Mouse (Mus musculus): ENCODE data around the gene Pcdh7. TPM values are rescaled to one million over a fixed set of nuclear protein-coding genes. Genes with fewer than 3 reads are reported as not detected.
A peak's percentile ranks its signal among the peaks of the same experiment; 100 is the strongest.

Pcdh7 gene
- total RNA-seq, 2 experiments from 2014 or later: 143 to 159 TPM

DNA sequence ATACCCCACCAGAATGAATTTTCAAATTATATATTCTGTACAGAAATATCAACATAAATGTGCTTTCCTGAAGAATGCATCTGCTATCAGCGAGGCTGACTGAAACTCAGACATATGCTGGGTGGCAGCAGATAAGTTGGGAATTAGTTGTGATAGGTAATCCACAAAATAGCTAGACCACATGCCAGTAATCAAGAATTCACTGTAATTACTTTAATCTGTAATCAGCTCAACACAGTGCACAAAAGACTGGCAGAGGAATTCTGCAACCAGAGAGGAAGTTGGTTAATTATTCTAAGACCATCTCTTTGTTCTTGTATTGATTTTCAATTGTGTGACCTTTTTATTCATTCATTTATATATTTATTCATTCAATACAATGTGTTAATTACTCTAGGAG is 148.3 kb downstream of the Pcdh7 start:
- intact Hi-C loops (cut with DNase I): loop anchor here (5.0 kb wide), 1 partner anchor 149 kb away; the partner anchor contains the start of gene Pcdh7
- DNase-seq (ENCODE audit: low spot score in 2 of 2): no peak

DNA sequence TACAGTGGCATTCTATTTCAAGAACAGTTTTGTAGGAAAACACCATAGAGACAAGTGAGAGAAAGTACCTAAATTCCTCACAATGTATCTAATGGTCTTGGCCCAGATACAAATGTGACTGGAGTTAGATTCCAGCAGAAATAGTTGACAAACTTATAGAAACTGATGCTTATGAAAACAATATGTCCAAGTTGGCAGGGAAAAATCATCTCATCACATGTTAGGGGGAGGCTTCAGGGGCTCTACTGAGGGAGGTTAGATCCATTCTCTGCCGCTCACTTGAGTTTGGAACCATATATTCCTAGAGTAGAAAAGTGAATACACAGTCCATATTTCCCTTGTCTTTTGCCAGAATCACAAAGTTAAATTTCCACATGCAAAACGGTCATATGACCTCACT is 150.1 kb downstream of the Pcdh7 start:
- intact Hi-C loops (cut with DNase I): loop anchor here (5.0 kb wide), 1 partner anchor 151 kb away; the partner anchor contains the start of gene Pcdh7
- peak in 1 of 2 experiments; percentile 12 for DNase-seq (ENCODE audit: low spot score in 2 of 2)

DNA sequence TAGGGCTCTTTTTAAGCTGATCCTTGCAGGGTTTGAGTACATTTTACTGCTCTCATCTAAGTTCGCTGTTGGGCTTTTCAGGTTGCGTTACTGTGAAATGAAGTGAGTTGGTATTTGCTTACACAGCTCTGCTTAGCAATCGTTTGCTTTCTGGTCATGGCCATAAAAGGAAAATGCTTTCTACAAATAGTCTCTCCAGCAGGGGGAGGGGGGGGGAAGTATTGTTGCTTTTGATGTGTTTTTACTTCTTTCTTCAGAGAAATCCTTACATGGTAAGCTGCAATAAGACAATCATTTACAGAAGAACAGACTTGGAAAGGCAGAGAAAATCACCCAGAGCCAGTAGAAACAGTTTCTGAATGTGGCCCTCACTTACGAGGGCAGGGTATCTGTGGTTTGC is 150.9 kb downstream of the Pcdh7 start:
- intact Hi-C loops (cut with DNase I): loop anchor here (5.0 kb wide), 1 partner anchor 151 kb away; the partner anchor contains the start of gene Pcdh7
- DNase-seq (ENCODE audit: low spot score in 2 of 2): peak in 1 of 2 experiments; percentile 10

DNA sequence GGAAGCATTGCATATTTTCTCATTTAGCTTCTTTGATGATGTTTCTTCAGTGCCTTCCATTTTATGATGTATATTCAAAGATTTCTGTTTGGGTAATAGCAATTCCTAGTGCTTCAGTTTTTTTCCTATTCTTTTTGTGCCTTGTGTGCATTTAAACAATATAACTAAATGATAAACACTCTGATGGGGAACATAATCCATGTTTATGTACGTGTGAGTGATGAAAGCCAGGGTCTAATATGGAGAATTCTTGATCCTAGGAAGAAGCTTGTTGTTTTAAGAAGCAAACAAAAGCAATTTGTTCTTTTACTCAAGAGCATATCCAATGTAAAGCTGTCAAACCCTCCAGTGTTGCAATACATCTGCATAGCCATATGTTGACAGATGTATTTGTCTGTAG is 153.0 kb downstream of the Pcdh7 start:
- DNase-seq (ENCODE audit: low spot score in 2 of 2): no peak
- intact Hi-C loops (cut with DNase I): no loop called here

DNA sequence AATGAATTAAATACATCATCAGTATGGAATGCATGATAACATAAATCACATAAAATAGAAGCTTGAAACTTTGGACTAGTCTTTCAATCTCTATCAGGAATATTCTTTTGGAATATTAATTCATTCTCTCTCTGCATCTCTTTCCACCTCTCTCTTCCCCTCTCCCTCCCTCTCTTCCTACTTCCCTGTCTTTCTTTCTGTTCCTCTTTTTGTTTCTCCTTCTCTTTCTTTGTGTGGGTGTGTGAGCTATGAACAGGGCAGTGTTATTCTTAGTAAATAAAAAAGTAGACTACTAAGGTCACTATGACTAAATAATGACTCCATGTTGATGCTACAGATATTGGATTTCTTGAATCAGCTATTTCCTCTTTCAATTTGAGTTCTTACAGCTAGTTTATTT is 167.2 kb downstream of the Pcdh7 start:
- intact Hi-C loops (cut with DNase I): no loop called here
- DNase-seq (ENCODE audit: low spot score in 2 of 2): no peak

DNA sequence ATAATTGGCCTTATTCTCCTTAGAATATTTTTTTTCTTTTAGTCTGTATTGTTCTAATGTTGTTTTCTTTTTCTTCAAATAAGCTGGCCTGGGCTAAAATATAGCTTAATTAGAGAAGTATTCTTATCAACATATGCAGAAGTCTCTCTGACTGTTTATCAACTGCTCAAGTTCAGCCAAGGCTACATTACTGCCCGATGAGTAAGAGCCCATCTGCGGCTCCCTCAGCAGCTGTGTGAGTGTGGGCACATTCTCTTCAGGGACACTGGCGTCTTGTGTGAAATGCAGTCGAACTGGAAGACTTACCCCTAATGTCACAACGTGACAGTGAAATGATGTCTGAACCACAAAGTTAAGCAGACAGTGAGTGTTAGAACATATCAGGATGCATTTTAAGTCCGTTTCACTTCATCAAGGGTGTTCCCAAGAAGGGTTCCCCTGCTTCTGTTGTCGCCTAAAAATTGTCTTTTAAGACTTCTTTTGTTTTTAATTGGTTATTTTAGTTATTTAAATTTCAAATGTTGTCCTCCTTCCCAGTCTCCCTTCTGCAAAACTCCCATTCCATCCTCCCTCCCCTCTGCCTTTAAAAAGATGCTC is 181.3 kb downstream of the Pcdh7 start:
- DNase-seq (ENCODE audit: low spot score in 2 of 2): peak; percentile 15 to 40
- intact Hi-C loops (cut with DNase I): no loop called here

DNA sequence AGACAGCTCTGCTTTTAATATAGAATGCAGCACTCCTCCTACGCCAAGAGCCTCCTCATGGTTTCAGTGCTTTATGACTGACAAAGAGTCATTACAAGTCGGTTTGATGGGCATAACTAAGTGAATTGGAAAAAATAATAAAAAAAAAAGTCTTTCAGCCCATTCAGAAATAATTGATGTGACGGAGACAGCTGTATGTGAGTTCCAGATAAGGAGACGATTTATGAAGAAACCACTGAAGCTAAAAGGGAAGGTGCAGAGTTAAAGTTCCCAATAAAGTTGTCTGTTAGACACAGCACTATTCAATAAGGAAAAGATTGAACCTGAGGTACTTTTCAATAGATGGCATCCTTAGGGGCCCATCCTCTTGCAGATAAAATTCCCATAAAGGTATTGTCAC is 189.5 kb downstream of the Pcdh7 start:
- DNase-seq (ENCODE audit: low spot score in 2 of 2): no peak
- intact Hi-C loops (cut with DNase I): no loop called here

DNA sequence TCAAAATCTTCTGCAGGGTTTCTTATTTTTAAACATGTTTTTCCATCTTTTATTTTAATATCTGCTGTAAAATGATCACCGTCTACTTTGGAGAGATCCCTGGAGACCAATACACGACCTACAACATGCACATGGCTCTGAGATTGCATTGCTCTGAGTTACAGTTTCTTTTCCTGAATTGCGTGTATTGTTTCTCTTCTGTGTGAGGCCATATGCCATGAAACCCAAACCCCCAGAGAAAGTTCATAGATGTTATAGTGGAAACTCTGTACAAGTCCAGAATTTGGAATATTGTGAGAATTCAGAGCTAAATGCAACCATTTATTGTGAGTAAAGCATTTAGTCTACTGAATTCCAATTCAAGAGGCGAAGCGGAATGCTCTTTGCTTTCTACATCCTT is 203.4 kb downstream of the Pcdh7 start:
- DNase-seq (ENCODE audit: low spot score in 2 of 2): no peak
- intact Hi-C loops (cut with DNase I): no loop called here

DNA sequence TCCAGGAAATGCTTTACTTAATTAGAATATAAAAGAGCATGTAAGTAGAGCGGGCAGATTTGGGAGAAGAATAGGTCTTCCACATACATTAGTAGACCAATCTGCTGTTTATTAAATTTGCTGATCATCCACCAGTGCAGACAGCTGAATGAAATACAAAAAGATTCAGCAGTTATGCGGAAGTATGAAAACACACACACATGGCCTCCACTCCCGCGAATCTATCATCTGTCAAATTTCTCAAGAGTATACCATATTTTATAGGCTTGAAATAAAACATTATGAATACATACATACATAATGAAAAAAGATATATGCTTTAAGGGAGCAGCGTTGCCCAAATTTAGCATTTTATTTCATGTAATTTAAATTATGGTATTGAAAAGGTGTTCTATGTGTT is 213.6 kb downstream of the Pcdh7 start:
- DNase-seq (ENCODE audit: low spot score in 2 of 2): no peak
- intact Hi-C loops (cut with DNase I): no loop called here

DNA sequence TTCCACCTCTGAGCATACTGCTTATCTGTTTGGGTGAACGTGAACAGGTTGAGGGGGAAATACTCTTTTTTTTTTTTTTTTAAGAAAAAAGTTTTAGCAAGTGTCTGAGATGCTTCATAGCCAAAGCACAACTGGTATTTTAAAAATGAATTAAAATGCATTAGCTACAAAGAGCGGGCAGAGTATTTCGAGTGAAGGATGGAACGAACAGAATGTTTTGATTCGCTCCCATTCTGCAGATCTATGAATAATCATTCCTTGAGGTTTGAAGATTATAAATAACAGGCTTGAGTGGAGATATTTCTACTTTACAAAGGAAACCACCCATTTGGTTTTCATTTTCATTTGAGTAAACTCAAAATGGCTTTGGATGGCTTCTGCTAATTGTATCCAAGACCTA is 214.0 kb downstream of the Pcdh7 start:
- DNase-seq (ENCODE audit: low spot score in 2 of 2): no peak
- intact Hi-C loops (cut with DNase I): no loop called here

DNA sequence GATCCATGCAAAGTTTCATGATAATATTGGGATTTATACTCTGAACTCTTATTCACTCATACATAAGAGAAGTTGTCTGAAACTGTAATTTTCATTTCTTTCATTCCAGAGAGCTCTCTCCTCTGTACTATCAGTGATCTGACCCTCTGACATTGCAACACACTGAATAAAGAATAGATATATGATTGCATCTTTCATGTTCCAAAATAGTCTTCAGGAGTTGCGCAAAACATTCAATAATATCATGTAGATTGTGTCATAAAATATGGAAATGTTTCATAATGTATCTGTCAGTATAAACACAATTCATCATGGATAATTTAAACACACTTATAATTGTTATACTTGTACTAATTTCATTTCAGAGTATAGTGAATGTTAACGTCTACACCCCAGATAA is 216.9 kb downstream of the Pcdh7 start:
- DNase-seq (ENCODE audit: low spot score in 2 of 2): no peak
- intact Hi-C loops (cut with DNase I): no loop called here

DNA sequence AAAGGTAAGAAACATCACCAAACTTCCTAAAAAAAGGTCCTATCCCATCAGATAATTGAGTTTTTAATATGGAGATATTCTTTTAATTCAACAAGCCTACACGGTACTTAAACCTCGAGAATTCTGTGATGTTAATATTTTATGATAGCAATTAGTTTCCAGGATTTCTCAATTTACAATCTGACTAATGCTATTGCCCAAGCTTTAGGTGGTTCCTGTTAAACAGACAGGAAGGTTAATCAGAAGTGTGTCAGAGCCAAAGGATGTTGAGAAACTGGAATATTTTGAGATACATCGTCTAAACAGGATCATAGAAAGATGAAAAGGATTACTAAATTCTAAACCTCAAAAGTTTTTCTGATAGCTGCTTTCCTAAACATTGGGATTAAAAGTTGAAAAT is 222.7 kb downstream of the Pcdh7 start:
- no peak for DNase-seq (ENCODE audit: low spot score in 2 of 2)
- intact Hi-C loops (cut with DNase I): no loop called here

DNA sequence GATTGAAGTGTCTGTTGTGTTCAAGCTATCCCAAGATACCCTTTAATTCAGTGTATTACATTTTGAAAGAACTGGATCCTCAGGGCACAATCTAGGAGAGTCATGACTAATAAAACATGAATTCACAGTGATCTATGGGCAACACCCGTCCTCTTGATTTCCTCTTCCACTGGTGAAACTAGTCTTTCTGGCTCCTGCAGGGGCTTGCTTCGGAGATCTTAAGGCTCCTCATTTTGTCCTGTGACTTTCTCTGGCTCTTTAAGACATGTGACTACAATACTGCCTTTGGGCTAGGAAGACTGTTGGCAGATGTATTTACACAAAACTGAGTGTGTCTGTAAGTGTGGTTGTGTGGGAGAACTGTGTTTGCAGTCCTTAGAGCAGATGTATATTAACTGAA is 225.4 kb downstream of the Pcdh7 start:
- DNase-seq (ENCODE audit: low spot score in 2 of 2): no peak
- intact Hi-C loops (cut with DNase I): no loop called here

DNA sequence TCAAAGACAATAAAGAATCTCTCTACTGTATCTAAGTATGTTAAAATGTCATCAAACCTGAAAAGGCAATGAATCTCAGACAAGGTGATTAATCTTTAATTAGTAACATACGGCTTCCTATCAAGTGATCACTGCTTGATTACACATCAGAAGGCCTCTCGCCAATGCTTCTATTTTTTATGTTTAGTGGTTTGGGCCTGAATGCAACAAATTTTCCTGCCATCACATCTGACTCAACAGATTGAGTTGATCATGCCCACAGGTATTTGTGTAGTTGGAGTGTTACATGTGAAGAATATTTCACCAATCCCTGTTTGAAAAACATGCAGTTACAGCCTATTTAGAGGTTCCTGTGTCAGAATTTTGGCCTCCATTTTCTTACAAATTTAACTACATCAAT is 225.8 kb downstream of the Pcdh7 start:
- intact Hi-C loops (cut with DNase I): no loop called here
- DNase-seq (ENCODE audit: low spot score in 2 of 2): no peak

DNA sequence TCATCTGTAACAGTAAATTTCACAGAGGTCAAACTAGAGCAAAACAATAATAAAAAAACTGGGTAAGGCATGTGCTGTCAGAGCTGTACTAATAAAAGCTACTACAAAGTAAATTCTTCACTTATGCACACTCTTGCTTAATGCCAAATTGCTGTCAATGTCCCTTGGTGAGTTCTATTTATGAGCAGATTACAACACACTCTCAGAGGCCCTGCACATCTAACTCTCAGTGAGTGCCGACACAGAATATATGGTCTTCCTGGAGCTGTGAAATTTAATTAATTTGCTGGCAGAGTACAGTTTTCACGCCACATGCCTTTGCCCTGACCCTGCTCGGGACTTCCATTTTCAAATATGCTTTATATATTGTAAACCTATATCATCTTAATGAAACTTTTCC is 227.7 kb downstream of the Pcdh7 start:
- no peak for DNase-seq (ENCODE audit: low spot score in 2 of 2)
- intact Hi-C loops (cut with DNase I): no loop called here

DNA sequence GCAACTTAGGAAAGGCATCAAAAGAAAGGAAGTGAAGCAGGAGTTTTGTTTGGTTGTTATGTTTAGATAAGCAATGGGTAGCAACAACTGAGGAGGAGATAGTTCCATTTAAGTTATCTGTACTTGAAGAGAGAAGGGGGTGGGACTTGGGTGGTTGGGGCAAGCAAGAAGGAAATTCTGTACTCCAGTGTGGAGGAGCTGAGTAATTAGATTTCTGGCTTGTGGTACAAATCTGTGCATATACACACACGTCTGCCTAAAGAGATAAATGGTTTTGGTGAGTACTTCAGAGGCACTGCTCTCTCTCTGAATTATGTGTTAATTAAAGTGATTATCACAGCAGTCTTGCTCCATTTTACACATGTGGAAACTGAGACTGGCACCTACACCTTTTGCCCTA is 241.6 kb downstream of the Pcdh7 start:
- intact Hi-C loops (cut with DNase I): no loop called here
- DNase-seq (ENCODE audit: low spot score in 2 of 2): no peak

DNA sequence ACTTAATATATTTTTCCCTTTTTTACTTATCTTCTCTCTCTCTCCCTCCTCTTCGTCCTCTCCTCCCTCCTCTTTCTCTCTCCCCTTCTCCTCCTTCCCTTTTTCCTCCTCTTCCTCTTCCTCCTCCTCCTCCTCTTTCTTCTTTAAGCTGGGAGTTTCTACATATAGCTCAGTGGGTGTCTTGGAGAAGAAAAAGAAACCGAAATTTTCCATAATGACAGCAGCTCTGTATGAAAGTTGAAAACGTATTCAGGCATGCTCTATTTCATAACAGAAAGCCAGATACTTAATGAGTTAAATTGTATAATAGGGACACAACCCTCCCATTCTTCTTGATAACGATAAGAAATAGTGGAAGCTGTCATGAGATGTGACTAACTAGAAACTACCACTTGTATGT is 246.0 kb downstream of the Pcdh7 start:
- no peak for DNase-seq (ENCODE audit: low spot score in 2 of 2)
- intact Hi-C loops (cut with DNase I): no loop called here

DNA sequence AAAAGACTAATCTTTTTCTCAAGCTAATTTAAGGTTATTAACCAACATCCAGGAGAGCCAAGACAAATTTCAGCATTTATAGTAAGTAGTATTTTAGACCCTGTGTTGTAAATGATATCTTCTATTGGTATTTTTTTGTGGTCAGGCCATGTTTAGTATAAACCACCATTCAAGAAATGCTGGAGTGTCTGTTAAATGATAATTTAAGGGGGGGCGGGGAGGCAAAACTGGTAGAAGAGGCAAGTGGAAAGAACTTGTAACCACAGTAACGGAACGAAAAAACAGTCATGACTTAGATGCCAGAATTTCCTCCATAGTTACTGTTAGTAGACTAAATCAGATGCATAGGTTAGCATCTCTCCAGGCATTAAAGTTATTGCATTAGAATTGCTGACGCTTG is 246.4 kb downstream of the Pcdh7 start:
- intact Hi-C loops (cut with DNase I): no loop called here
- no peak for DNase-seq (ENCODE audit: low spot score in 2 of 2)

DNA sequence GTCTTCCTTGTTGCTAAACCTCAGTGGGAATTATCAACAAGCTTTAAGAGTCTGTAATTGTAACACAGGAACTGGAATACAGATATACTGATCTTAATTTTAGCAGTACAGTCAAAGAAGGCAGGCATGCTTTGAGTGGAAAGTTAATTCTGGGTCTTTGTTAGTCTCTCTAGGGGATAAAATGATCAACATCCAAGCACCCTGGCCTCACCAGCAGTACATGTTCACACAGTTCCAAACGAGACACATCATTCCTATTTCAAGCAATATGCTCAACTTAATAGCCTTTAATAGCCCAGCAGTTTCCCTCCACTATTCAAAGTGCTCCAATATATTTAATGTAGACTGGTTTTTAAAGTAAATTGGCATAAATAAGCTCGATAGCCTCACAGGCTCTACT is 275.8 kb downstream of the Pcdh7 start:
- DNase-seq (ENCODE audit: low spot score in 2 of 2): no peak
- intact Hi-C loops (cut with DNase I): no loop called here

DNA sequence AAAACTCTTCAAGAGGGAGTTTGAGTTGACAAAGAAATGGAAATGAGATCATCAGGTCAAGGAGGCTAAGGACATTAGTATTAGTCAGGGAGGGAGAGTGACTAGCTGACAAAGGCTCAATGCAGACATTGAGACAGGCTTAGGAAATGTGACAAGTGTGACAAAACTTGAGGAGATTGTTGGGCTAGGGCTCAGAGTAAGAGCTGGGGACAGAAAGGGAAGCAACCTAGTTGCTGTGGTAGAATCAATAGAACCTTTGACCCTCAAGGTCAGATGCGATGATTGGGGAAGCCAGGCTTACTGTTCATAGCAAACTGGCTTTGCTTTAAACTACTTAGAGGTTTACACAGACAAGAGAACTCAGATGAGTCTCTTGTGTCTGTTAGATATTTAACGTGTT is 303.6 kb downstream of the Pcdh7 start:
- DNase-seq (ENCODE audit: low spot score in 2 of 2): no peak
- intact Hi-C loops (cut with DNase I): no loop called here

DNA sequence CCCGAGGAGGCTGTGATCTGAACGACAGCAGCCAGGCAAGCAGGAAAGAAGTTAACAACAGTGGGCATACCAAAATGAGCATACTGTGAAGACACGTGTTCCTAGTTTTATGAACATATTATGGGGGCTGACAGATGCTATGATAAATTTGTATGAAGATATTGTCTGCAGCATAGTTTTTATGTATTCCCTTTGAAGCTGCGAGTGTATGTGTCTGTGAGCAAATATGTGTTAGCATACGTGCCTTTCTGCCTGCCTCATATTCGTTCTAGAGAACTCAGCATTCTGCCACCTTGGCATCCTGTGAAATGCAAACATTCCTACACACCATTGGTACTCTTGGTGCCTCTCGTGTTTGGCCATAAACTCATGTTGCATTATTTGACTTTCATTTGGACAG is 307.4 kb downstream of the Pcdh7 start:
- intact Hi-C loops (cut with DNase I): no loop called here
- DNase-seq (ENCODE audit: low spot score in 2 of 2): no peak

DNA sequence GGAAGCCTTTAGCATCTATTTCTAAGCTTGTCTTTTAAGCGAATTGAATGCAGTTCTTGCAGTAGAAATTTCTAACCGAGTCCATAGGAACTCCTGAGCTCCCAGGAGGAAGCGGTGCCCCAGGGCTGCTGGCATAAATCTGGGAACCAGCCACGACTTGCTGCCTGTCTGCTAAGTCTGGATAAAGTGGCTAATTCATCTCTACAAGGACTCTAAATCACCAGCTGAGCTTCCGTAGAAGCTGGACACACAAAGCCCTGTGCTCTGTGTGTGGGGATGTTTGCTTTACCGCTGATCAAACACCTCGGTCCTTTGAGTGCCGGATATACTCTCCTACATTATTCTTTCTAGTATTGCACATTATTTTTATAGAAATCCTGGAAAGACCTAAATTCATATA is 308.0 kb downstream of the Pcdh7 start:
- intact Hi-C loops (cut with DNase I): no loop called here
- DNase-seq (ENCODE audit: low spot score in 2 of 2): no peak
